Mouse (Mus musculus): ENCODE data around the gene Otub1.

DNA sequence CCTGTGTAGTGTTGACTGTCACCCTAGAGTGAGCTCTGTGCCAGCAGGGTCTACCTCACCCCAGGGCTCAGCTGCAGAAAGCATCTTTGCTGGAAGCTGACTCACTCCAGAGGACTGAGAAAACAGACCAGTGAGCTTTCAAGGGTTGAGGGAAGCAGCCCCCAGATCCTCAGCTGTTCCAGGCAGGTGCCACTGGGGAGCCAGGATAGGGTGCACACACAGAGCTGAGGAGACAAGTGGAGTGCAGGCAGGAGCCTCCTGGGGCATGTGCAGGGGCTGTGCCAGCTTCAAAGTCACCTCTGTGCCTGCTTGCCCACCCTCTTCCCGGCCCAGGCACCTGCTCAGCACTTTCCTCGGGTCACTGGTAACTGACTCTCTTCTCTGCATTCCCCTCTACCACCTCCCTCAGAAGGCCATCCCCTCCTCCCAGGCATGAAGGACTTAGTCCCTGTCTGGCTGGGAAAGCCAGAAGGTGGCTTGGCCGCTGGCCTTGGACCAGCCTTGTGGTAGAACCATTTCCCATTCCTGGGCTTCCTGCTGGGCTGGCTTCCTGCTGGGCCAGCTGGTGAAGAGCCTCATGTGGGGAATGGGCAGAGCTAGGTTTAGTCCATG lies 27.2 kb downstream of the Otub1 start:
- TF ChIP-seq POLR2A (IDR thresholded peaks at IDR 0.05; ENCODE audit: insufficient read depth, low read length) (no peak), CTCF (IDR thresholded peaks at IDR 0.05; ENCODE audit: low read depth, low read length) (no peak)
